Mouse (Mus musculus) liver, adult 10 weeks (tissue): ENCODE measurements around the gene Il13. TPM values are rescaled to one million over a fixed set of nuclear protein-coding genes. Genes with fewer than 3 reads are reported as not detected.

ENCODE experiments used
- polyA plus RNA-seq: library from polyadenylated mRNA; stranded (reverse); fragments of 350-450 nt; fragmentation: Illumina TruSeq; extraction: RNeasy Lipid Tissue Mini Kit (QIAGEN cat#74804); gene quantifications from one replicate; pipeline ENCODE4 v1.2.3, GENCODE M21; 2014; ENCODE audit warnings: low read depth, low replicate concordance

Il13 gene
- not detected for polyA plus RNA-seq

DNA sequence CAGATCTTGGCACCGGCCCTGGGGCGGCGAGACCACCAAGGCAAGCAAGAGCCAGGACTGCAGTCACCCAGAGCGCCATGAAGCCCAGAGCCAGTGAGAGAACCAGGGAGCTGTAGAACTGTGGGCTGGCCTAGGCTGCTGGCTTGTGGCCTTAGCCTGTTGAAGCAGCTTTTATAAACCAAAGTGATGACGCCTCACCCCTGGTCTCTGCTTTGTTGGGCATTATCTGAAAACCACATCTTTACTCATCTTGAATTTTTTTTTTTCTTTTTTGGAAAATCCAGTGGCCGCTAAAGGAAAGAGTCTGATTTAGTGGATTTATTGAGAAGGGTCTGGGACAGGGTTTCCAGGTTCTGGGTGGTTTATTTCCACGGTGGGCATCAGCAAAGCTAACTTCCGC, at the start of gene Il13:
Gene Il13 (minus strand): TSS at position 147 of the 400 bp plus-strand sequence.

DNA sequence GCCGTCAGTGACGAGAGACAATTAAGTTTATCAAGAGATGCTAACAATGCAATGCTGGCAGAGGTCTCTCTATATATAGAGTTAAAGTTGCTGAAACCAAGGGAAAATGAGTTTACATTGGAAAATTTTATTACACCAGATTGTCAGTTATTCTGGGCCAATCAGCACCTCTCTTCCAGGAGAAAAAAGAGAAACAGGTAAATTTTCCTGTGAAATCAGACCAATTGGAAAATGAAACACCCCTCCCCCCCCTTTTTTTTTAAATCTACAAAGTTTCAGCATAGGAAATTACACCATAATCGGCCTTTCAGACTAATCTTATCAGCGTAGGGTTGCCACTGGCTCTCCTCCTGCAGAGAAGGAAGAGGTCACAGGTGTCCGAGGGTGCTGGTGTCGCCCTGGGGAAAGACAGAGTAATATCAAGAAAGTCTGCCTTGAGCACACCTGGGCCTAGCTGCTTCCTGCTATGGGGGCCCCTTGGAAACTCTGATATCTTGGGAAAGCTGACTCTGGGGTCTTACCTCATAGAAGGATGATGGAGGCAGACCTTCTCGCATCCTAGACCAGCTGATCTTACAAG, 15.8 kb downstream of the Il13 start, which contains the start of gene Il4:
Gene Il4 (minus strand): TSS at position 51 of the 580 bp plus-strand sequence.

Other genes starting within 250 kb of the Il13 start
- 198 TPM for gene Leap2, start 211.5 kb downstream of the Il13 start, polyA plus RNA-seq
- gene Uqcrq, start 203.9 kb downstream of the Il13 start, polyA plus RNA-seq: 114 TPM
- gene Gdf9, start 203.7 kb downstream of the Il13 start, polyA plus RNA-seq: not detected
- gene Gm10447, start 177.6 kb downstream of the Il13 start, polyA plus RNA-seq: 1.3 TPM
- gene Shroom1, start 177.5 kb downstream of the Il13 start, polyA plus RNA-seq: 3.5 TPM
- gene Gm9837, start 164.2 kb downstream of the Il13 start, polyA plus RNA-seq: not detected
- not detected for gene Gm9945, start 154.5 kb downstream of the Il13 start, polyA plus RNA-seq
- gene Sowaha, start 154.4 kb downstream of the Il13 start, polyA plus RNA-seq: not detected
- 1.7 TPM for gene Sept8, start 115.4 kb downstream of the Il13 start, polyA plus RNA-seq
- gene Kif3a, start 67.3 kb downstream of the Il13 start, polyA plus RNA-seq: 3.7 TPM
- gene Il4, start 16.0 kb downstream of the Il13 start, polyA plus RNA-seq: not detected
- 8.8 TPM for gene Rad50, start 72.6 kb upstream of the Il13 start, polyA plus RNA-seq
- not detected for gene Il5, start 86.1 kb upstream of the Il13 start, polyA plus RNA-seq
- gene Irf1, start 135.3 kb upstream of the Il13 start, polyA plus RNA-seq: 12.7 TPM
- not detected for gene Gm17334, start 138.5 kb upstream of the Il13 start, polyA plus RNA-seq
- gene Gm12216, start 224.6 kb upstream of the Il13 start, polyA plus RNA-seq: not detected